Mouse (Mus musculus) adrenal gland, adult (tissue): ENCODE measurements around the gene Kdm1a.

Source experiments
- DNase-seq, 2 experiments: peaks; one replicate each; pipeline ENCODE4 v3.0.0; 2022 to 2023; ENCODE audit warnings: low spot score in 1 of 2; ENCODE audit not compliant: inconsistent age in 2 of 2

The Kdm1a gene

DNA sequence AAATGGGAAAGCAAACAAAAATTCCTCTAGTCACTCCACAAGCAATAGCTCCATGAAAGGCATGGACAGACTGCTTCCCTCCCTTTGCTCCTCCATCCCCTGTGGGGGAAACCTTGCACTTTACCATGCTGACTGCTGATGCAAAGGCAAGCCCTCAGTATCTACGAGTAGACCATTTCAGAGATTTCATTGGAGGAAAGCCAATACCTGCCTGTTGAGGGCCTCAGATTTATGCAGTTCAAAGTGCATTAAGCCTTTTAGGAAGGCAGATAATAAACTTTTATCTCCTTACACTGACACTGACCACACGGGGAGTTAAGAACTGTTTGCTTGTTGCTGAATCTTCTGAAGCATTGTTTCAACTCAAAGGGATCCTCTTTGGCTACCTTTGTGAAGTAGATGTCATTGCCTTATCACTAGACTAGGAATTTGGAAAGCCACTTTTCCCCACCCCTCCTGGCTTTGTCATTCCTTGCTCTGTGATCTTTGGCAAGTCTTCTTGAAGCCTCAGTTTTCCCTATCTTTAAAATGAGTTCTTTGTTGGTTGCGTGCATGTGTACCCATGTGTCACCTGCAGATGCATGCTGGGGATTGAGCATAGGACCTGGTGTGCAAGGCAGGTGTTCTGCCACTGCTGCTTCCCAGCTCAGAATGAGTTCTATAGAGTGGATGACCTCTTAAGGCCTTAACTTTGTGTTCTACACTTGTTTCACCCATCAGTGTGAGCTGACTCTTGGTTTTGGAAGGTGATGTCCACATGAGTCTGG is 56.1 kb downstream of the Kdm1a start:
- DNase-seq, result no peak

DNA sequence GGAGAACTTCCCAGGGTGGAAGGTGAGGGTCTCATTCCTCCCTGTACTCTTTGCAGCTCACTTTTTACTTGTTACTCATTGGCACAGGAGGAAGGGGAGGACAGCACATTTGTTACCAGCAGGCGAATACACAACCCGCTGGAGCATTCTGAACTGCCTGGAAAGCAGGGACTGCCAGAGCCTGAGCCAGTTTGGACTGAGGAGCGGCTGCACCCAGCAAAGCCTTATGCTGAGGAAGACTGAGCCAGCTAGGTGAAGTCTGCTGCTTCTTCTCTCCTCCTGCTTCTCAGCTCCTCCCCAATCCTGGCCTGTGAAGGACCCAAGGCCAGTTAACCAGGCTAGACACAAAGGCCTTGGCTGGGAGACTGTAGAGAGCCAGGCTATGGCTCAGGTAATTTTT is 57.4 kb downstream of the Kdm1a start:
- DNase-seq, result no peak

DNA sequence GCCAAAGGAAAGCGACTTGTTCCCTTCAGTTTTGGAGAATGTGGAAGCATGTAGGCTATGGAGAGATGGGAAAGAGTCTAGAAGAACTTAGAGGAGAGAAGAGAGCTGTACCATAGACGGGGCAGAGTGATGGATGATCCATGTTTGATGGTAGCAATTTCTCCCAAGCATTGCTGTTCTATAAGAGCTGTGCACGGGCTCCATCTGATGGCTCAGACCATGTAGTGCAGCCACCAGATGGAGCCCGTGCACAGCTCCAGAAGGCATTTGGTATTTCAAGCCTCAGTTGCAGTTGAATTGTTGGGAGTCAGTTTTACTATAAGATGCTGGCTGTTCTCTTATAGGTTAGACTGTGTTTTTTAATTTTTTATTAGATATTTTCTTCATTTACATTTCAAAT is 76.1 kb downstream of the Kdm1a start:
- peak; percentile 53 to 83 for DNase-seq

DNA sequence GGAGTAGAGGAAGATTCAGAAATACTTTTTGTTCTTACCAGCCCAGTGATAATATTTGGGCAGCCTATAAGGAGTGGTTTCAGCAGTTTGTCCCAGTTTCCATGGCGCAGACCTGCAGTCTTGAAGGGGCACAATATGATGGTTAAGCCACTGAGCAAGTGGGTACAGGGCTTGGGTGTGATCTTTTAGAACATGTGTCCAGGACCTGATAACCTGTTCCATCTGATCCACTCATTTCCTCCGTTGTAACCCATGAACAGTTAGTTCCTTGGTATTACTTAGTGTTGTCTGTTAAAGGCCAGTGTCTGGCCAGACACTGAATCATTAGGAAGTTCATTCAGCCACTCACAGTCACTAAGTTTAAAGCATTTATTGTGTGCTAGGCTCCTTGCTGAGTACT is 78.2 kb downstream of the Kdm1a start:
- DNase-seq, result no peak

DNA sequence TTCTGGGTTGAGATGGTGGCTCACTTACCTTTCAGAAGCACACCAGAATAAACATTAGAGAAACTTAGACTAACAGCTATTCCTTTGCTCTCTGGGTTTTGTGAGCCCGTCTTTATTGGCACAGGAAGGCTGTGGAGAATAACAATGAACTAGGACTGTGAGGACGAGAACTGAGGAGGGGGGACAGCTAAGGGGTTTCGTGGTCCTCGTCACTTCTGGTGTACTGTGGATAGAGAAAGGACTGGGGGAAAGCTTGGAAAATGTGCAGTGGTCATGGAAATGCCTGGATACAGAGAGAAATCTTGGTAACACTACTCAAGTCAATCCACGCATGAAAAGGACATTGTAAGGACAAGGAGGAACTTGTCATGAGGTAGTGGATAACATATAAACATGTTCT is 80.6 kb downstream of the Kdm1a start:
- no peak for DNase-seq

DNA sequence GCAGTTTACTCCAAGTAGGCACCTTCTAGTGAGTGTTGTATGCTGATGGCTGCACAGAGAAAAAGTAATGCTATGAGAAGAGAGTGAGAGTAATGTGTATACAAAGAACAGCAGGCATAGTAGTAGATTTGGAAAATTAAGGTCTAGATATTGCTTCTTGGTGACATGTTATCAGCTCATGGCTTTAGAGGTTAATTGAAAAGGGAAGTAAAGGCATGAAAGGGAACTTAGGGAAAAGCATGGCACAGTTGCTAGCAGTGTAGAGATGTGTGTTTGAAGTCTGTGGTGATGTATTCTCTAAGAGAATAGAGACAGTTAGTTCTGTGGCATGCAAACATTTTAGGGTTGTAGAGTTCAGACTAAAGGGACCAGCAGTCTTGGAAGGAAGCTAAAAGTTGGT is 82.7 kb downstream of the Kdm1a start:
- no peak for DNase-seq

DNA sequence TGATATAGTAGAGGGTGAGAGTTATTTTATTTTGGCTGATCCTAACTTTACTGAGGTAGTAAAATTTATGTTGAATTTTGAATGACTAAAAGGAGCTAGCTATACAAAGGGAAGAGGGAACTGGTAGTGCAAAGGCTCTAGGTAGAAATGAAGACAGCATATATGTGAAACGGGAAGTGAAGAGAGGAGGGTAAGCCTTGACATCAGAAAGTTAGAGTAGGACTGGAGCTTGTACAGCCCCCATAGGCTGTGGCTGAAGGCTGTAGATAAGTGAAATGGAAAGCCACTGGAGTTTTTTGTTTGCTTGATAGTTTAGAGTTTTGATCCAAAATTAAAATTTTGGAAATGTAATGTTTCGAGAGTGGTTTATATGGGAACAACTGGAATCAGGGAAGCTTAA is 83.9 kb downstream of the Kdm1a start:
- no peak for DNase-seq

DNA sequence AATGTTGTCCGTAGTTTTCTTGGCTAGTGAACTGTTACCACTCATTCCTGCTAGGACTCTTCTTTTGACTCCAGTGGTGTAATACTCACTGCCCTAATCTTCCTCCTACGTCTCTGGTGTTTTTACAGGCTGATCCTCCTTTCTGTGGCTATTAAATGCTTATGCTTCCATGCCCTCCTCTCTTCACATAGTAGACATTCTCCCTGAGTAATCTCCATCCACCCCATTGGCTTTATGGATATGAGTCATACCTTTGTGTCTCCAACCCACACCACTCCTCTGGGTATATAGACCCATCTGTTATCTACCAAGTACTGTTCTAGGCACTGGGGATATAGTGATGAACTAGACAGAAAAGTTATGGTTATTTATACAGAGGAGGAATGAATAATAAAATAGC is 84.4 kb downstream of the Kdm1a start:
- no peak for DNase-seq

DNA sequence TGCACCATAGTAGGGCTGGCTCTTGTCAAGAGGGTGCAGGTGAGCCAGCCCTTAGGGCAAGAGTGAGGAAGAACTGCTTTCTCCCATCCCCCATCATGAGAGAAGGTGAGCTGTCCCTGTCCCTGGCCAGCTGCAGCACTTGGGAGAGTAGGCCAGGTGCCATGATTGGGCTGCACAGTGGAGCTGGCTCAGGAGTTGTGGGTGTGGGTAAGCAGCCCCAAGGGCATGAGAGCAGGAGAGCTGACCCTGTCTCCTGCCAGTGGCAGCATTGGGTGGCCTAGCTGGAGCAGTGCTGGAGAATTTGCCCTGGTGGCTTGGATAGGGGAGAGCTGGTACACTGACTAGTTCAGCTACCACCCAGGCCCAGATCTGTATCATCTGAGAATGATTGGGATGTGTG is 89.6 kb downstream of the Kdm1a start:
- no peak for DNase-seq

DNA sequence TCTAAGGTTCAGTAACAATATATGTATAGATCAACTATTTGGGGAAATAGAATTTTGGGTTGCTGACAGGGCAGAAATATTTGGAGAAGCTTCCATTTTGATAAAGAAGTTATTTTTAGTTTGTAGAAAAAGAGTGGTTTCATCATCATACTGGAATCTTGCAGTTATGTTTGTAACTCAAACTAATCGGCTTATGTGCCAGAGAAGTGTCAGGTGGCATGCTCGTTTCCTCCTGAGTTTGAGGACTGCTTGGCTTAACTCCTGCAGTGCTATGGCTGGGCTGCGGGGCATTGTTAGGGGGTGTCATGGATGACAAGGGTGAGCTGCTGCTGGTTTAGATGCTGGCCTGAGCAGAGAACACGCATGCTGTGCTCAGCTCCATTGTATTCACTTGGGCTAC is 90.8 kb downstream of the Kdm1a start:
- no peak for DNase-seq

DNA sequence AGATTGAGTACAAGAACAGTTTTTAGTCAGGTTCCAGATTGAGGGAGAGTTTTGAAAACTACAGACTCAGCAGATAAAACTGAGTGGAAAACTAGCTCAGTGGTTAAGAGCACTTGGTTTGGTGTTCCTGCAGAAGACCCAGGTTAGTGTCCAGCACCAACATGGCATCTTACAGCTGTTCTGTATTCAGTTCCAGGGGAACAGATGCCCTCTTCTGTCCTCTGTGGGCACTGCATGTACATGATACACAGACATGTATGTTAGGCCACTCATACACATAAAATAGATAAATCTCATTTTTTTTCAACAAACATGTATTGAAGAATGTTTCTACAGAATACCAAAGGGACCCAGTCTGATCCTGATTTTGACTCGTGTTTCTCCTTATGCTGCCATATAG is 92.7 kb downstream of the Kdm1a start:
- peak; percentile 41 to 77 for DNase-seq

DNA sequence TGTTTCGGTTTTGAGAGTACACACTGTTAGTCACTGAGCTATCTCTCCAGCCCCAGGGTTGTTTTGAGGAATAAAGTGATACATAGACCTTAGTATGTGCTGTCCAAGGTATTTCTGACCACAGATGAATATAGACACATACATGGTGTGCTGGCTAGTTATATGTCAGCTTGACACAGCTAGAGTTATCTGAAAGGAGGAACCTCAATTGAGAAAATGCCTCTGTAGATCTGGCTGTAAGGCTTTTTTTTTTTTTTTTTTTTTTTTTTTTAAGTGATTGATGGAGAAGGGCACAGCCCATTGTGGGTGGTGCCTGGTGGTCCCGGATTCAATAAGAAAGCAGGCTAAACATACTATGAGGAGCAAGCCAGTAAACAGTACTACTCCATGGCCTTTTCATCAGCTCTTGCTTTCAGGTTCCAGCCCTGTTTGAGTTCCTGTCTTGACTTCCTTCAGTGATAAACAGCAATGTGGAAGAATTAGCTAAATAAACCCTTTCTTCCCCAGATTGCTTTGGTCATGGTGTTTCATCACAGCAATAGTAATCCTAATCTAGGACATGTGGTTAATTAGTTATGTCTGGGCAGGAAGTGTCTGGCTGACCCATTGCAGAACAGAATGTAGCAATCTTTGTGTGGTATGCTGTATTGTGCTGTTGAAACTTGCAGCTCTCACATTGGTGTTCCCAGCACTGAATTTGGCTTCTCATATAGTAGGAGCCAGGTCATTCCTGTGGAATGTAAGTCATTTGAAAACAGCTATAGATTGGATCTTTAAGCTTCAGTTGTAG is 96.9 kb downstream of the Kdm1a start:
- DNase-seq, result no peak
